Mouse (Mus musculus) hindbrain, embryonic 11.5 days (tissue): Measurements from ENCODE around the gene Pten. TPM values are rescaled to one million over a fixed set of nuclear protein-coding genes. Genes with fewer than 3 reads are reported as not detected.

ENCODE experiments used
- ATAC-seq: fragments of 200-750 bp; cut with Nextera tagmentation; 2 replicates; pipeline ENCODE4 v1.8.0; 2017; ENCODE audit warnings: mild to moderate bottlenecking, moderate TSS enrichment, moderate library complexity; ENCODE audit not compliant: low FRiP score
- DNase-seq: peaks from one replicate; pipeline ENCODE4 v3.0.0-alpha.2; 2015; ENCODE audit warnings: low spot score
- H3K27ac ChIP-seq: fragments of 300-500 bp; sonication (generic); 2 replicates; pipeline ENCODE4 v1.5.1; 2014; ENCODE audit warnings: mild to moderate bottlenecking, low read depth, low read length
- H3K27me3 ChIP-seq: fragments of 300-500 bp; sonication (generic); 2 replicates; pipeline ENCODE4 v1.6.1; 2014; ENCODE audit warnings: mild to moderate bottlenecking, low read length, moderate library complexity, mixed read lengths; ENCODE audit not compliant: control insufficient read depth, insufficient read depth
- H3K36me3 ChIP-seq: fragments of 300-500 bp; sonication (generic); 2 replicates; pipeline ENCODE4 v1.6.1; 2014; ENCODE audit warnings: mild to moderate bottlenecking, low read length, moderate library complexity, mixed read lengths; ENCODE audit not compliant: control insufficient read depth, insufficient read depth
- H3K4me1 ChIP-seq: fragments of 300-500 bp; sonication (generic); replicated peaks from 2 replicates; pipeline ENCODE4 v1.6.1; 2014; ENCODE audit warnings: low read length, mixed read lengths; ENCODE audit not compliant: control insufficient read depth, insufficient read depth
- H3K4me2 ChIP-seq: fragments of 300-500 bp; sonication (generic); replicated peaks from 2 replicates; pipeline ENCODE4 v1.6.1; 2014; ENCODE audit warnings: mild to moderate bottlenecking, low read depth, low read length
- H3K4me3 ChIP-seq: fragments of 300-500 bp; sonication (generic); 2 replicates; pipeline ENCODE4 v1.5.1; 2014; ENCODE audit warnings: low read depth, low read length
- H3K9ac ChIP-seq: fragments of 300-500 bp; sonication (generic); 2 replicates; pipeline ENCODE4 v1.6.1; 2014; ENCODE audit warnings: low read depth, low read length
- H3K9me3 ChIP-seq: fragments of 300-500 bp; sonication (generic); 2 replicates; pipeline ENCODE4 v1.6.1; 2016; ENCODE audit warnings: low read length; ENCODE audit not compliant: control insufficient read depth
- WGBS: fragments of 180-500 bp; shearing (Covaris S2); extraction: QIAGEN DNeasy Blood & Tissue Kit; methylation state at CpG from one replicate; pipeline ENCODE4 v1.1.7; 2014; 5-methylcytosine and 5-hydroxymethylcytosine counted together
- polyA plus RNA-seq: library from polyadenylated mRNA; unstranded; fragments of >200 nt; fragmentation: Nextera tagmentation; extraction: Ambion mirVana; gene quantifications from 2 replicates; pipeline ENCODE4 v1.2.1, GENCODE M21; 2014

Gene Pten
- polyA plus RNA-seq, 1 experiment from 2014 or later = 14.2 TPM

- DNase-seq (peak; percentile 75), ATAC-seq (peak; percentile 10)
- H3K36me3 ChIP-seq = no peaks in the 10 kb centered on the region
- H3K9ac ChIP-seq = peak overlapping the region; percentile 95
- H3K9me3 ChIP-seq = no peaks in the 10 kb centered on the region
- H3K27ac ChIP-seq = peak overlapping the region; percentile 99
- H3K4me1 ChIP-seq = peaks cover 11% of the 10 kb centered on the region; the same call in 1 of the 2 replicates
- peak overlapping the region; percentile 96 for H3K4me3 ChIP-seq
- H3K4me2 ChIP-seq = peak overlapping the region; percentile 96
- WGBS = under 1% methylated on average over 49 of the region's 69 CpGs
- no peaks in the 10 kb centered on the region for H3K27me3 ChIP-seq
Observed at GRCm38 (mm10) chr19:32757831-32758792, 815 bp downstream of the Pten start.

- peak overlapping the region; percentile 96 for H3K4me2 ChIP-seq
- no peak overlapping the region for H3K27ac ChIP-seq
- H3K9me3 ChIP-seq = no peaks in the 10 kb centered on the region
- H3K36me3 ChIP-seq = no peaks in the 10 kb centered on the region
- peak overlapping the region; percentile 95 for H3K9ac ChIP-seq
- ATAC-seq (no peak), DNase-seq (peak; percentile 19)
- H3K4me1 ChIP-seq = peaks cover 11% of the 10 kb centered on the region; the same call in 1 of the 2 replicates
- no peaks in the 10 kb centered on the region for H3K27me3 ChIP-seq
- peak overlapping the region; percentile 96 for H3K4me3 ChIP-seq
- 2% methylated on average over 11 of the region's 11 CpGs for WGBS
Observed at GRCm38 (mm10) chr19:32758793-32759161, 1.5 kb downstream of the Pten start.

- WGBS = 2% methylated on average over 8 of the region's 8 CpGs
Observed at GRCm38 (mm10) chr19:32759357-32760024, 2.2 kb downstream of the Pten start.

GRCm38 (mm10) chr19:32760499-32760898, 3.2 kb downstream of the Pten start:
- Histone ChIP-seq H3K27me3 (no peaks in the 10 kb centered on the region), H3K27ac (no peak overlapping the region), H3K4me2 (peak overlapping the region; percentile 43), H3K4me1 (peaks cover 4% of the 10 kb centered on the region; the same call in 1 of the 2 replicates), H3K9me3 (no peaks in the 10 kb centered on the region), H3K4me3 (peak overlapping the region; percentile 21), H3K9ac (no peak overlapping the region), H3K36me3 (no peaks in the 10 kb centered on the region)
- ATAC-seq (no peak), DNase-seq (peak; percentile 8)
- WGBS = 33% methylated on average over 6 of the region's 6 CpGs

More at GRCm38 (mm10) chr19:32759357-32760024, 2.2 kb downstream of the Pten start:
- Histone ChIP-seq H3K9ac (peak overlapping the region; percentile 95), H3K27me3 (no peaks in the 10 kb centered on the region), H3K36me3 (no peaks in the 10 kb centered on the region), H3K4me2 (peak overlapping the region; percentile 96), H3K4me3 (peak overlapping the region; percentile 96), H3K27ac (no peak overlapping the region), H3K4me1 (peaks cover 11% of the 10 kb centered on the region; the same call in 1 of the 2 replicates), H3K9me3 (no peaks in the 10 kb centered on the region)
- ATAC-seq = no peak
- no peak for DNase-seq

- DNase-seq = no peak
- H3K4me2 ChIP-seq = no peak overlapping the region
- H3K27ac ChIP-seq = no peak overlapping the region
- H3K4me3 ChIP-seq = no peak overlapping the region
- H3K9me3 ChIP-seq = no peaks in the 10 kb centered on the region
- peaks cover 4% of the 10 kb centered on the region; the same call in 1 of the 2 replicates for H3K4me1 ChIP-seq
- no peak for ATAC-seq
- H3K9ac ChIP-seq = no peak overlapping the region
- H3K36me3 ChIP-seq = no peaks in the 10 kb centered on the region
- no peaks in the 10 kb centered on the region for H3K27me3 ChIP-seq
- 74% methylated on average over 4 of the region's 4 CpGs for WGBS
Observed at GRCm38 (mm10) chr19:32761162-32761561, 3.9 kb downstream of the Pten start.

- WGBS = 90% methylated on average over 4 of the region's 4 CpGs
- Histone ChIP-seq H3K27ac (no peak overlapping the region), H3K9me3 (no peaks in the 10 kb centered on the region), H3K36me3 (no peaks in the 10 kb centered on the region), H3K4me1 (peaks cover 4% of the 10 kb centered on the region; the same call in 1 of the 2 replicates), H3K4me3 (no peak overlapping the region), H3K9ac (no peak overlapping the region), H3K27me3 (no peaks in the 10 kb centered on the region), H3K4me2 (no peak overlapping the region)
- ATAC-seq = no peak
- no peak for DNase-seq
Observed at GRCm38 (mm10) chr19:32762493-32762892, 5.2 kb downstream of the Pten start.

- DNase-seq = no peak
- H3K36me3 ChIP-seq = no peaks in the 10 kb centered on the region
- H3K9me3 ChIP-seq = no peaks in the 10 kb centered on the region
- no peak overlapping the region for H3K27ac ChIP-seq
- H3K9ac ChIP-seq = no peak overlapping the region
- ATAC-seq = no peak
- H3K27me3 ChIP-seq = no peaks in the 10 kb centered on the region
- no peak overlapping the region for H3K4me3 ChIP-seq
- WGBS = 62% methylated on average over 2 of the region's 2 CpGs
- no peak overlapping the region for H3K4me2 ChIP-seq
- no peaks in the 10 kb centered on the region for H3K4me1 ChIP-seq
Observed at GRCm38 (mm10) chr19:32778411-32778810, 21.1 kb downstream of the Pten start.

- 87% methylated on average over 3 of the region's 3 CpGs for WGBS
Observed at GRCm38 (mm10) chr19:32779131-32779530, 21.8 kb downstream of the Pten start.

More at GRCm38 (mm10) chr19:32779131-32779530, 21.8 kb downstream of the Pten start:
- Histone ChIP-seq H3K36me3 (no peaks in the 10 kb centered on the region), H3K27me3 (no peaks in the 10 kb centered on the region), H3K4me2 (no peak overlapping the region), H3K9ac (no peak overlapping the region), H3K27ac (no peak overlapping the region), H3K4me1 (no peaks in the 10 kb centered on the region), H3K9me3 (no peaks in the 10 kb centered on the region), H3K4me3 (no peak overlapping the region)
- ATAC-seq = no peak
- no peak for DNase-seq
